Mouse (Mus musculus): ENCODE results near the gene B4galnt2. TPM values are rescaled to one million over a fixed set of nuclear protein-coding genes. Genes with fewer than 3 reads are reported as not detected.

The B4galnt2 gene
- polyA plus RNA-seq, 1 experiment from 2014 or later = not detected

DNA sequence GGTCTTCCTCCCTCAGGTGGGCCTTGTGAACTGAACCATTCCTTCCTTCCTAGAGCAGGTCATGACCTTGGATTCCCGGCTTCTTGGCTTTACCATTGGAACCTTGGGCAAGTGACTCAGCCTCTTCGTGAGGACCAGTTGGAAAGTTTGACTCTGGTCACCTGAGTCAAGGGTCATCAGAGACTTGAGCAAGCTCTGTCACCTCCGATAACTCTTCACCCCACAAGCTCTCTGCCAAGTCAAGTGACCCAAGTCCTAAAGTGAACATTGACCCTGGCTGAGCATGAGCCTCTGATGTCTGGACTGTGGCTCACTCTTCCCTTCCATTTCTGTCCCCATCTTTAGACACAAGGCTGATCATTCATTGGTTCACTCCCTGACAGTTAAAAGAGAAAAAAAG is 93.2 kb downstream of the B4galnt2 start:
- DNase-seq (ENCODE audit: low spot score) (no peak), ATAC-seq (ENCODE audit: low read depth) (no peak)
- no peak overlapping the region for H3K4me2 ChIP-seq (ENCODE audit: low read depth, low read length)
- no peak overlapping the region for H3K9ac ChIP-seq (ENCODE audit: low read depth, low read length)
- WGBS = 84% methylated on average over 3 of the region's 3 CpGs
- H3K9me3 ChIP-seq (ENCODE audit: control insufficient read depth, low read length) = no peaks in the 10 kb centered on the region
- no peak overlapping the region for H3K4me3 ChIP-seq (ENCODE audit: low read depth, low read length)
- no peaks in the 10 kb centered on the region for H3K36me3 ChIP-seq (ENCODE audit: control insufficient read depth, insufficient read depth, low read length)
- H3K27me3 ChIP-seq (replicated peaks; ENCODE audit: control insufficient read depth, insufficient read depth, low read length) = peaks cover 19% of the 10 kb centered on the region
- peaks cover 5% of the 10 kb centered on the region for H3K4me1 ChIP-seq (ENCODE audit: control insufficient read depth, insufficient read depth, low read length)
- no peak overlapping the region for H3K27ac ChIP-seq (replicated peaks; ENCODE audit: low read depth, low read length)

DNA sequence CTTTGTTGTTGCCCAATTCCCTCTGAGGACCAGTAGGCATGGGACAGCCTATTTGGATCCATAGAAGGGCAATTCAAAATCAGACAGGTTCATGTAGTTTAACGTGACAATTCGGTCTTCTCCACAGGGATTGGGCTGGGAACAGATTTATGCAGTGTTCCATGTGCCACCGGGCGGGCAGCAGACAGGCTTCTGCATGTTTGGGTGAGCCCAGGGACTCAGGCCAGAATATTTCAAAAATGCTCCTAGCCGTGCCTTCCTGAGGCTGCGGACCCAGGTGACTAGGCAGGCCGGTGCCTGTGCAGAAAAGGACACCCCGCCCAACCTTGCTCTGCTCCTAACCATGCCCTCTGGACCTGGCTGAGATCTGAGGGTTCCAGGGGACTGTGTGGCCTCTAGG is 95.6 kb downstream of the B4galnt2 start:
- WGBS = 78% methylated on average over 8 of the region's 8 CpGs
- peaks cover 4% of the 10 kb centered on the region; the same call in 1 of the 2 replicates for H3K27me3 ChIP-seq (replicated peaks; ENCODE audit: control insufficient read depth, insufficient read depth, low read length)

More for the DNA sequence above, 95.6 kb downstream of the B4galnt2 start:
- Histone ChIP-seq H3K9ac (ENCODE audit: low read depth, low read length) (no peak overlapping the region), H3K36me3 (ENCODE audit: control insufficient read depth, insufficient read depth, low read length) (no peaks in the 10 kb centered on the region), H3K4me1 (ENCODE audit: control insufficient read depth, insufficient read depth, low read length) (no peaks in the 10 kb centered on the region), H3K9me3 (ENCODE audit: control insufficient read depth, low read length) (no peaks in the 10 kb centered on the region), H3K4me2 (ENCODE audit: low read depth, low read length) (no peak overlapping the region), H3K27ac (replicated peaks; ENCODE audit: low read depth, low read length) (no peak overlapping the region), H3K4me3 (ENCODE audit: low read depth, low read length) (no peak overlapping the region)
- DNase-seq (ENCODE audit: low spot score) (no peak), ATAC-seq (ENCODE audit: low read depth) (no peak; the same call in 1 of the 2 replicates)

Small RNA genes within 50 kb of the gene (microRNA-seq; reads per million reads assigned to microRNA genes)
- gene Mir3063 (ENCODE audit: borderline number of aligned reads) = not detected

Other genes starting within 250 kb of the B4galnt2 start
- 238 and 240 TPM in 2 replicates for gene Phb, start 247.9 kb downstream of the B4galnt2 start, polyA plus RNA-seq (2014; fragmentation: Nextera tagmentation; extraction: Ambion mirVana)
- 11.5 and 11.6 TPM in 2 replicates for gene Zfp652, start 202.2 kb downstream of the B4galnt2 start, polyA plus RNA-seq (2014; fragmentation: Nextera tagmentation; extraction: Ambion mirVana)
- gene B130006D01Rik, start 191.3 kb downstream of the B4galnt2 start, polyA plus RNA-seq (2014; fragmentation: Nextera tagmentation; extraction: Ambion mirVana) = 1.1 TPM in 2 replicates
- gene Phospho1, start 90.4 kb downstream of the B4galnt2 start, polyA plus RNA-seq (2014; fragmentation: Nextera tagmentation; extraction: Ambion mirVana) = 7.5 and 14.9 TPM in 2 replicates
- 15.0 and 16.2 TPM in 2 replicates for gene Gngt2, start 77.7 kb downstream of the B4galnt2 start, polyA plus RNA-seq (2014; fragmentation: Nextera tagmentation; extraction: Ambion mirVana)
- gene Abi3, start 72.4 kb downstream of the B4galnt2 start, polyA plus RNA-seq (2014; fragmentation: Nextera tagmentation; extraction: Ambion mirVana) = 3.9 and 5.1 TPM in 2 replicates
- 19.9 and 31.4 TPM in 2 replicates for gene Igf2bp1, start 91.0 kb upstream of the B4galnt2 start, polyA plus RNA-seq (2014; fragmentation: Nextera tagmentation; extraction: Ambion mirVana)
- gene Gip, start 109.7 kb upstream of the B4galnt2 start, polyA plus RNA-seq (2014; fragmentation: Nextera tagmentation; extraction: Ambion mirVana) = not detected in 2 replicates
- 33.4 and 36.6 TPM in 2 replicates for gene Snf8, start 120.0 kb upstream of the B4galnt2 start, polyA plus RNA-seq (2014; fragmentation: Nextera tagmentation; extraction: Ambion mirVana)
- gene Ube2z, start 150.5 kb upstream of the B4galnt2 start, polyA plus RNA-seq (2014; fragmentation: Nextera tagmentation; extraction: Ambion mirVana) = 39.5 and 40.6 TPM in 2 replicates
- 764 and 777 TPM in 2 replicates for gene Atp5g1, start 160.8 kb upstream of the B4galnt2 start, polyA plus RNA-seq (2014; fragmentation: Nextera tagmentation; extraction: Ambion mirVana)
- 0.47 TPM in 1 of 2 replicates, not detected in the other for gene Calcoco2, start 197.1 kb upstream of the B4galnt2 start, polyA plus RNA-seq (2014; fragmentation: Nextera tagmentation; extraction: Ambion mirVana)
- gene Ttll6, start 218.9 kb upstream of the B4galnt2 start, polyA plus RNA-seq (2014; fragmentation: Nextera tagmentation; extraction: Ambion mirVana) = 0.30 and 0.96 TPM in 2 replicates

All from embryonic facial prominence, embryonic 14.5 days (tissue).